Mouse (Mus musculus): ENCODE measurements around the gene Ergic1.
A peak's percentile ranks its signal among the peaks of the same experiment; 100 is the strongest.

The Ergic1 gene

GRCm38 (mm10) chr17:26574701-26575100 lies 13.4 kb downstream of the Ergic1 start:
- no peak for DNase-seq (ENCODE audit: low spot score in 2 of 2)

- no peak for DNase-seq (ENCODE audit: low spot score in 2 of 2)
Measured at GRCm38 (mm10) chr17:26575786-26576690, 14.7 kb downstream of the Ergic1 start.

DNA sequence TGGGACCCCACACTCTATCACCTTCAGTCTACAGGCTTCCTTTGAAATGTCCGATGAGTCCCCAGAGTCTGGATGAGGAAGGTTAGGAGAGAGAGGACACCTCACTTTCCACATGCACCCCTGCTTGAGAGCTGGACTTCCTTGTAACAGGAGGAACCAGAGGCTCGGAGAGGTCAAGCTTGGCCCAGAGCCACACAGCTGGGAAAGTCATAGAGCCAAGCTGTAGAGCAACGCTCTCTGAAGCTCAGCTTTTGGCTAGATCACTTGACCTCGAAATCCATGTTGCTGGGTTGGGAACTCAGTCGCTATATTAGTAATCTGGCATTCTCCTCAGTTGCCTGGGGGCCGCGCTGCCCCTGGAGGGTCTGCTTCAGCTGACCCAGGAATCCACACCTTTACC lies 15.5 kb downstream of the Ergic1 start:
- no peak for DNase-seq (ENCODE audit: low spot score in 2 of 2)

DNA sequence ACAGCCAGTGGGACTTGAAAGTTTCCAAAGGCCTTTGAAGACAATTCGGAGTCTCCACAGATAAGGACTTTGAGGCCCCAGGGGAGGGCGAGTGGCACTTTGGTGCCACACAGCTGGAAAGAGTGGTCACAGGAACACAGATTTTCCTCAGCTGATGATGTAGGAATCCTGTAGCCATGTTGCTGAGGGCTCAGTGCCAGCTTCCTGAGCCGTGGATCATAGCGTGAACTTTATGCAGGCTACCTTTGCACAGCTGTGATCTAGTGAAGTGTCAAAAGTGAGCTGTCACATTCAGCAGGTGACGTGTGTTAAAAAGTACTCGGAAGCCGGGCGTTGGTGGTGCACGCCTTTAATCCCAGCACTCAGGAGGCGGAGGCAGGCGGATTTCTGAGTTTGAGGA lies 16.0 kb downstream of the Ergic1 start:
- DNase-seq (ENCODE audit: low spot score in 2 of 2): no peak

- DNase-seq (ENCODE audit: low spot score in 2 of 2): no peak
Measured at GRCm38 (mm10) chr17:26578162-26578561, 16.9 kb downstream of the Ergic1 start.

GRCm38 (mm10) chr17:26578771-26579170 lies 17.5 kb downstream of the Ergic1 start:
- no peak for DNase-seq (ENCODE audit: low spot score in 2 of 2)

DNA sequence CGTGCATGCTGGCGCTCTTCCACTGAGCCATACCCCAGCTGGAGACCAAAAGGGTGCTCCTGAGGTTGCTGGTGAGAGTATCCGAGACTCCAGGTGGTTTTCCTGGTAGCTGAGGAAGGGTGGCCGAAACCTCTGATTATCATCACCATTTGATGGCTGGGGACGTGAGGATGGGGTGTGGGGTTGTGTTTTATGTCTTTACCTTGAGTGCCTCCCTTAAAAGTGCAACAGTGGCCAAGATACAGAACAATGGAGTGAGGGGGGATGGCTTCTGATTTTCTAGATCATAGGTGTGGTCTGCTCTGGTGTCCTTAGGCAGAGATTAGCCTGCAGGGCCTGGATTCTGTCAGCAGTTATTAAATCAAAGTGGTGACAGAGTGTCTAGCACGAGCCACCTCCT lies 18.1 kb downstream of the Ergic1 start:
- DNase-seq (ENCODE audit: low spot score in 2 of 2): no peak

DNA sequence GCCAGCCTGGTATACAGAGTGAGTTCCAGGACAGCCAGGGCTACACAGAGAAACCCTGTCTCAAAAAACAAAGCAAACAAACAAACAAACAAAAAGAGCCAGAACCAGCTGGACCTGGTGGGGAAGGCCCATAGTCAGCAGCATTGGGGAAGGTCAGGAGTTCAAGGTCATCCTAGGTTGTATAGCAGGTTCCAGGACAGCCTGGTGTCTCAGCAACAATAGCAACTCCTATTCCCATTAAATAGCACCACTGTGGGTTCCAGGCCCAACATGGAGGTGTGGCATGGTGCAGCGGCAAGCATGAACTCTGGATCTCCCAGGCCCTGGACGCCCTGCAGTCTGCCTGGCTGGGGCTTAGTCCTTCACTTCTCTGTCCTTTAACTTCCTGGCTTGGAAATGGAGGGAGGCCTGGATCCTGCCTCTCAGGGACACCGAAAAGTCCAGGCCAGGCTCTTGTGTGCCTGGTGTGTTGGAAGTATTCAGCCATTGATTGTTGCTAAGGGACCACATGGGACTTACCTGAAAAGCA lies 19.6 kb downstream of the Ergic1 start:
- no peak for DNase-seq (ENCODE audit: low spot score in 2 of 2)

- no peak for DNase-seq (ENCODE audit: low spot score in 2 of 2)
Measured at GRCm38 (mm10) chr17:26582297-26582696, 21.0 kb downstream of the Ergic1 start.

- DNase-seq (ENCODE audit: low spot score in 2 of 2): no peak
Measured at GRCm38 (mm10) chr17:26583056-26583455, 21.8 kb downstream of the Ergic1 start.

GRCm38 (mm10) chr17:26583606-26584005 lies 22.3 kb downstream of the Ergic1 start:
- no peak for DNase-seq (ENCODE audit: low spot score in 2 of 2)

GRCm38 (mm10) chr17:26584063-26584462 lies 22.8 kb downstream of the Ergic1 start:
- no peak for DNase-seq (ENCODE audit: low spot score in 2 of 2)

GRCm38 (mm10) chr17:26584558-26585136 lies 23.4 kb downstream of the Ergic1 start:
- no peak for DNase-seq (ENCODE audit: low spot score in 2 of 2)

DNA sequence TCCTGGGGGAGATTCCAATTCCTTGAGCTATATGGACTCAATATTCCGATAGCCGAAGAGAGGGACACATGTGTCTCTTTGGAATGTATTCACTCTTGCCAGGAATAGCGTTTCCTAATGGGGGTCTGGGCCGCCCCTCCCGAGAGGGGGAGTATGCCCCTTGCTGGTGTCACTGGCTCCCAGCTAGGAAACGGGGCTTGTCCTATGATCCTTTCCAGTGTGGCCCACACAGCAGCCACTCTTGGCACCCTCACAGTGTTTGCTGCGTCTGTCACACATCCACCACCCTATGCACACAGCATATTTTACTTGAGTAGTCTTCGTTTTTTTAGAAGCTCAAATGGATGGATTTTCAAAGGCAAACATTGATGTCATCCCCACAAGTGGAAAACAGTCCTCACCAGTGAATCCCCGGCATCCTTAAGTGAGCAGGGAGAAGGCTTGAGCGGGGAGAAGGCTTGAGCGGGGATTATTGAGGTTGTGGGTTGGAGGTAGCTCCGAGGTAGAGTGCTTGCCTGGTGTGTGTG lies 26.7 kb downstream of the Ergic1 start:
- no peak for DNase-seq (ENCODE audit: low spot score in 2 of 2)

- no peak for DNase-seq (ENCODE audit: low spot score in 2 of 2)
Measured at GRCm38 (mm10) chr17:26592510-26592909, 31.2 kb downstream of the Ergic1 start.

DNA sequence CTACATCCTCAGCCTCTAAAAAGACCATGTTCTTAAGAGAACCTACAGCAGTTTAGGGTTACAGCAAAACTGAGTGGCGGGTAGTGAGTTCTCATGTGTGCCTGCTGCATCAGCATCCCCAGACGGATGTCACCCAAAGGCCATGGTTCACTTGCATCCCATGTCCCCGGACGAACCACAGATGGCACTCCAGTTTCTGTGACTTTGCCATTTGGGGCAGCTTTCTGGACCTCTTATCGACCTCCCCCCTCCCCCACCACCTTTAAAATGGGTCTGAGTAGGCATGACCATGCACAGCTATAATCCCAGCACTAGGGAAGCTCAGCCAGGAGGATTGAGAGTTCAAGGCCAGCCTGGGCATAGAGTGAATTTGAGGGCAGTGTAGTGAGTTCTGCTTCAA lies 31.9 kb downstream of the Ergic1 start:
- no peak for DNase-seq (ENCODE audit: low spot score in 2 of 2)

DNA sequence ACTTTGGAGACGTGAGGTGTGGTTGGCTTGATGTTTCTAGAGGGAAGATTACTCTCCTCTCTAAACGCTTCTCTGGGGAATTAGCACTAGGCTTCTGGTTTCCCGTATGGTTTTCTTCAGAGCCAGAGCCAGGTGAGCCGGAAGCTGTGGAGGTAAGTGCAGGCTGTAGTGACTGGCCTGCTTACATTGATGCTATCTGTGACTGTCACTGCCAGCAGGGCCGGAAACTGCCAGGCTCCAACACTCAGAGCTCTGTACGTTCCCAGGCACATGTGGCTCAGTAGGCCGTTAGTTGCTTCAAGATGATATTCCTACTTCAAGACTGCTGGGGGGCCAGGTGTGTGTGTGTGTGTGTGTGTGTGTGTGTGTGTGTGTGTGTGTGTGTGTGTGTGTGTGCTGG lies 32.9 kb downstream of the Ergic1 start:
- DNase-seq (ENCODE audit: low spot score in 2 of 2): no peak

DNA sequence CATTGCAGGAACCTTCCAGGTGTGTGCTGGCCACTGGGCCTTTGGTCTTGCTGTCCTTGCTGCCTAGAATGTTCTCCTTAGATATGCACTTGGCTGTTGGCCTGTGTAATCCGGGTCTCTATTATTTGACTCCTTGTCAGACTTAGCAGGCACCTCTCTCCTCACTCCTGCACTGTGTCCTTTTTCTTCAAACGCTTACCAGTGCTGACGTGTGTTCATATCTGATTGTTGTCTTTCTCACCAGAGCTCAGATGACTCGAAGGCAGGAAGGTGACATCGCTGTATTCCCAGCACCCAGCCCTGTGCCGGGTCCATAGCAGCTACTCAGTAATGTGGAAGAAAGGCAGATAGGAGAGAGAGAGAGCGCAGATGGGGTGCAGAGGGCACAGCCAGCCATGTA lies 33.7 kb downstream of the Ergic1 start:
- DNase-seq (ENCODE audit: low spot score in 2 of 2): no peak

- DNase-seq (ENCODE audit: low spot score in 2 of 2): no peak
Measured at GRCm38 (mm10) chr17:26595448-26596167, 34.3 kb downstream of the Ergic1 start.

DNA sequence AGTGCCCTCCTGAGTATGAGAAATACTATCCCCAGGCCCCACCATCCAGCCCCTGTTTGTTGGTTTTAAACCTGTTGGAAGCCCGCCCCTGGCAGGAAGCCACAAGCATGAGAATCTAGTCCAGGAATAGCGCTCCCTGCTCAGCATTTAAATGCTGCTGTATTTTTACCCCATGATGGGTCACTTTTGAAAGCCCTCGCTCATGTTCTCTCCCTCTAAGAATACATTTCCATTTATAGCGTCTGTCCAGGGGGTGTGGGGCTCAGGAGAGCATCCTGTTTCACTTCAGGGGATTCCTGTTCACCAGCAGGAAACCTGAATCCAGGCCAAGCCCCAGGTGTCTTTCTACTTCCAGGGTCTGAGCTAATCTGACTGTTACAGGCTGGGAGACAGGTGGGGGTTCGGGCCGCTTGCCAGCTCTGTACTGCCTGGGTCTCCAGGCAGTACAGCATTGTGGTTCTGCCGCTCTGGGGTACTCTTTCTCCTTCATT lies 34.9 kb downstream of the Ergic1 start:
- peak; percentile 50 to 57 for DNase-seq (ENCODE audit: low spot score in 2 of 2)

DNA sequence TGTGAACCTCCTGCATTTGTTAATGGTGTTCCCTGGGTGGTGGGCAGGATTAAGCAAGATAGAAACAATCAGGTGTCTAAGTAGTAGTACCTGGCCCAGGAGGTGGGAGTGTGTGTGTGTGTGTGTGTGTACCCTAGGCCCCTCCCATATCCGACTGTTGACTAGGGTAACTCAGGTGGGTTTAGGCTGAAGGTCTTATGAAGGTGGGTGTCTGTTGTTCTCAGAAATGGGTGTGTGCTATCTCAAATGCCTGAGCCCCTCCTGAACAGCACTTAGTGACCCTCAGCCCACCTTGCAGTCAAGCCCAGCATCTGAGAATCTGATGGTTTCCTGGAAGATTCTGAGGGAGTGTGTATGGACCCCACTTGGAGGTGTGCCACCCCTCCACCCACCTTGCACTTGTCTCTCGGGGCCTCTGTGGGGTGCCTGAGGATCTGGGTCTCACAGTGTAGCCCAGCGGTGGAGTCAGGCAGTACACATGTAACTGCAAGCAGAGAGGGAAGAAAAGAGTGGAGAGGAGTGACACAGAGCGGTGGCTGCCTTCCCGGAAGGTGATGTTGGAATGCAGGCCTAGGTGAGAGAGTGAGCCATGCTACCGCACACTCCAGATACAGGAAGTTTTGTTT lies 35.7 kb downstream of the Ergic1 start:
- DNase-seq (ENCODE audit: low spot score in 2 of 2): no peak

- no peak for DNase-seq (ENCODE audit: low spot score in 2 of 2)
Measured at GRCm38 (mm10) chr17:26598845-26599244, 37.6 kb downstream of the Ergic1 start.
